Mouse (Mus musculus) neural tube, embryonic 13.5 days (tissue): ENCODE measurements at regions not wholly inside any gene's neighbourhood (a gene's known extent, or its start where the extent isn't known, plus 50 kb on each side); places are given as distances from the start of the nearest gene placed in this dataset.
"Not testable (repeated sequence)": the region's sequence is repeated elsewhere in the genome, so short reads cannot be mapped to it uniquely, and the experiment has no call there.

Experiments used
- ATAC-seq: fragments of 200-750 bp; cut with Nextera tagmentation; 2 replicates; pipeline ENCODE4 v1.8.0; 2017; ENCODE audit warnings: low read depth, mild to moderate bottlenecking, moderate TSS enrichment, moderate library complexity
- H3K27ac ChIP-seq: fragments of 300-500 bp; sonication (generic); replicated peaks from 2 replicates; pipeline ENCODE4 v1.5.1; 2015; ENCODE audit warnings: moderate library complexity, mild to moderate bottlenecking, inconsistent platforms
- H3K27me3 ChIP-seq: fragments of 300-500 bp; sonication (generic); 2 replicates; pipeline ENCODE4 v1.6.1; 2015; ENCODE audit warnings: mild to moderate bottlenecking, inconsistent platforms
- H3K36me3 ChIP-seq: fragments of 300-500 bp; sonication (generic); 2 replicates; pipeline ENCODE4 v1.6.1; 2015; ENCODE audit warnings: mild to moderate bottlenecking, inconsistent platforms
- H3K4me1 ChIP-seq: fragments of 300-500 bp; sonication (generic); replicated peaks from 2 replicates; pipeline ENCODE4 v1.6.1; 2015; ENCODE audit warnings: inconsistent platforms
- H3K4me2 ChIP-seq: fragments of 300-500 bp; sonication (generic); 2 replicates; pipeline ENCODE4 v1.6.1; 2015; ENCODE audit warnings: inconsistent platforms, mild to moderate bottlenecking, moderate library complexity
- H3K4me3 ChIP-seq: fragments of 300-500 bp; sonication (generic); 2 replicates; pipeline ENCODE4 v1.5.1; 2015; ENCODE audit warnings: mild to moderate bottlenecking, inconsistent platforms
- H3K9ac ChIP-seq: fragments of 300-500 bp; sonication (generic); 2 replicates; pipeline ENCODE4 v1.6.1; 2015; ENCODE audit warnings: moderate library complexity, mild to moderate bottlenecking, inconsistent platforms
- H3K9me3 ChIP-seq: fragments of 300-500 bp; sonication (generic); 2 replicates; pipeline ENCODE4 v1.6.1; 2016; ENCODE audit warnings: inconsistent platforms
- WGBS: fragments of 180-500 bp; shearing (Covaris S2); methylation state at CpG from one replicate; pipeline ENCODE4 v1.1.7; 2015; 5-methylcytosine and 5-hydroxymethylcytosine counted together

- Histone ChIP-seq H3K27ac (no peak overlapping the region), H3K36me3 (no peaks in the 10 kb centered on the region), H3K9ac (no peak overlapping the region), H3K9me3 (no peaks in the 10 kb centered on the region), H3K4me3 (no peak overlapping the region), H3K27me3 (no peaks in the 10 kb centered on the region), H3K4me1 (peaks cover 6% of the 10 kb centered on the region; the same call in 1 of the 2 replicates), H3K4me2 (no peak overlapping the region)
- no peak for ATAC-seq
- WGBS: 50% methylated on average over 2 of the region's 2 CpGs
Measured at GRCm38 (mm10) chr19:19347017-19347416, 236.0 kb upstream of the Rorb start.

DNA sequence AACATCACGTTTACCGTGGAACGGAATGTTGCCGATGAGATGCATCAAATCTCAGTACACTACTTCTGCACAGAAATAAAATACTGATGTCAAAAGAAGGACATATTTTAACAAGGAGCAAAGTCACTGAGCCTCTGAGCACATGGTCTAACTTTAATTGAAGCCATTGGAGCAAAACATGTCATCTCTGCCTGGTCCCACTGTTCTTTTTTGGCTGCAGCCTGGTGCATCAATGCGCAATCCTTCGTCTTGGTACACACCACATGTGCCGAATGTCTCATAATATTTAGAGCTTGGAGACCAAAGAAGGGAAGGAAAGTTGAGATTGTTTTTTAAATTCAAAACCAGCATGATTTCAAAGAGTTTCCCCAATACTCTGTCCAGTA, 233.4 kb upstream of the Rorb start:
- H3K9me3 ChIP-seq: no peaks in the 10 kb centered on the region
- no peaks in the 10 kb centered on the region for H3K36me3 ChIP-seq
- H3K27ac ChIP-seq: no peak overlapping the region
- WGBS: 71% methylated on average over 7 of the region's 7 CpGs
- no peaks in the 10 kb centered on the region for H3K27me3 ChIP-seq
- H3K4me2 ChIP-seq: peak overlapping the region; percentile 13; the same call in 1 of the 2 replicates
- H3K4me3 ChIP-seq: no peak overlapping the region
- H3K9ac ChIP-seq: no peak overlapping the region
- ATAC-seq: 0 out of 2 replicates have a peak, but pooled peaks have one; percentile 15
- H3K4me1 ChIP-seq: peaks cover 6% of the 10 kb centered on the region; the same call in 1 of the 2 replicates

- Histone ChIP-seq H3K27ac (no peak overlapping the region), H3K9ac (no peak overlapping the region), H3K4me1 (peaks cover 6% of the 10 kb centered on the region; the same call in 1 of the 2 replicates), H3K4me3 (no peak overlapping the region), H3K4me2 (peak overlapping the region; percentile 13; the same call in 1 of the 2 replicates), H3K9me3 (no peaks in the 10 kb centered on the region), H3K36me3 (no peaks in the 10 kb centered on the region), H3K27me3 (no peaks in the 10 kb centered on the region)
- ATAC-seq: peak; percentile 50; the same call in 1 of the 2 replicates
- WGBS: 56% methylated on average over 10 of the region's 10 CpGs
Measured at GRCm38 (mm10) chr19:19343702-19344425, 232.9 kb upstream of the Rorb start.

- H3K27ac ChIP-seq, H3K27me3 ChIP-seq, ATAC-seq, H3K4me1 ChIP-seq, H3K4me2 ChIP-seq, H3K36me3 ChIP-seq, H3K9me3 ChIP-seq, H3K4me3 ChIP-seq, H3K9ac ChIP-seq: not testable (repeated sequence)
- WGBS: 95% methylated on average over 2 of the region's 2 CpGs
Measured at GRCm38 (mm10) chr19:19307142-19307541, 196.1 kb upstream of the Rorb start.

- ATAC-seq: no peak
Measured at GRCm38 (mm10) chr19:19306476-19307131, 195.6 kb upstream of the Rorb start.

GRCm38 (mm10) chr19:19285864-19286263, 174.9 kb upstream of the Rorb start:
- not testable (repeated sequence) for H3K4me2 ChIP-seq, H3K9ac ChIP-seq, H3K4me1 ChIP-seq, H3K9me3 ChIP-seq, H3K36me3 ChIP-seq, H3K4me3 ChIP-seq, H3K27me3 ChIP-seq, ATAC-seq, H3K27ac ChIP-seq
- WGBS: 83% methylated on average over 3 of the region's 3 CpGs

More at GRCm38 (mm10) chr19:19306476-19307131, 195.6 kb upstream of the Rorb start:
- Histone ChIP-seq H3K36me3 (no peaks in the 10 kb centered on the region), H3K9me3 (no peaks in the 10 kb centered on the region), H3K9ac (no peak overlapping the region), H3K4me2 (no peak overlapping the region), H3K4me3 (no peak overlapping the region), H3K4me1 (no peaks in the 10 kb centered on the region), H3K27ac (no peak overlapping the region), H3K27me3 (no peaks in the 10 kb centered on the region)
- WGBS: 74% methylated on average over 6 of the region's 6 CpGs

- H3K4me3 ChIP-seq: no peak overlapping the region
- 0 out of 2 replicates have a peak, but pooled peaks cover 7% of the 10 kb centered on the region for H3K4me1 ChIP-seq
- H3K27me3 ChIP-seq: no peaks in the 10 kb centered on the region
- no peak overlapping the region for H3K9ac ChIP-seq
- no peaks in the 10 kb centered on the region for H3K36me3 ChIP-seq
- no peak for ATAC-seq
- no peaks in the 10 kb centered on the region for H3K9me3 ChIP-seq
- WGBS: 53% methylated on average over 5 of the region's 5 CpGs
- no peak overlapping the region for H3K4me2 ChIP-seq
- H3K27ac ChIP-seq: no peak overlapping the region
Measured at GRCm38 (mm10) chr19:19246837-19247560, 136.0 kb upstream of the Rorb start.

- Histone ChIP-seq H3K27ac (no peak overlapping the region), H3K9ac (no peak overlapping the region), H3K4me2 (no peak overlapping the region), H3K27me3 (no peaks in the 10 kb centered on the region), H3K36me3 (no peaks in the 10 kb centered on the region), H3K4me3 (no peak overlapping the region), H3K4me1 (no peaks in the 10 kb centered on the region), H3K9me3 (no peaks in the 10 kb centered on the region)
- no peak for ATAC-seq
- WGBS: 85% methylated on average over 3 of the region's 3 CpGs
Measured at GRCm38 (mm10) chr19:19229305-19229994, 118.5 kb upstream of the Rorb start.

- Histone ChIP-seq H3K4me1 (no peaks in the 10 kb centered on the region), H3K27ac (no peak overlapping the region), H3K27me3 (no peaks in the 10 kb centered on the region), H3K9me3 (no peaks in the 10 kb centered on the region), H3K4me2 (no peak overlapping the region), H3K36me3 (no peaks in the 10 kb centered on the region), H3K4me3 (no peak overlapping the region), H3K9ac (no peak overlapping the region)
- ATAC-seq: no peak
- 94% methylated on average over 6 of the region's 6 CpGs for WGBS
Measured at GRCm38 (mm10) chr19:19220826-19221225, 109.8 kb upstream of the Rorb start.

DNA sequence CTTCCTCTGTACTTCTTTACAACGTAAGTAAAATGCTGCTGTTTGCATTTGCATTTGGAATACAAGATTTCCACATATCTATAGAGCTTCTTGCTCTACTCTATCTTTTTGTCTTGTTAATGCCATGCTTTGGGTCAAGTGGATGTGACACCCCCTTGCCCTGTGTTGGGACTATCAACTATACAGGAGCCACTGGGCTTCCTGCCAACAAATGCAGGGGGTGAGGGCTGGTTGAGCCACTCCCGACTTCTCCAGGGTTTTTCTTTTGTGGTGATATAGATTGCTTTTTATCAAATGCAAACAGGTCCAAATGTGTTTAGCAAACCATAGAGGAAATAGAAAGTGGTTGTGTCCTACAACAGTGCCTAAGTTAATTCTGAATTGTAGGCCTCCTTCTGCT, 108.4 kb upstream of the Rorb start:
- H3K4me3 ChIP-seq: no peak overlapping the region
- WGBS: 60% methylated on average over 2 of the region's 2 CpGs
- no peaks in the 10 kb centered on the region for H3K36me3 ChIP-seq
- no peaks in the 10 kb centered on the region for H3K9me3 ChIP-seq
- no peak overlapping the region for H3K4me2 ChIP-seq
- H3K9ac ChIP-seq: no peak overlapping the region
- H3K27me3 ChIP-seq: no peaks in the 10 kb centered on the region
- no peak overlapping the region for H3K27ac ChIP-seq
- H3K4me1 ChIP-seq: no peaks in the 10 kb centered on the region
- no peak for ATAC-seq

GRCm38 (mm10) chr19:19218700-19219099, 107.7 kb upstream of the Rorb start:
- no peak for ATAC-seq
- H3K27ac ChIP-seq: no peak overlapping the region
- no peaks in the 10 kb centered on the region for H3K36me3 ChIP-seq
- no peak overlapping the region for H3K4me2 ChIP-seq
- no peaks in the 10 kb centered on the region for H3K9me3 ChIP-seq
- no peak overlapping the region for H3K9ac ChIP-seq
- WGBS: 81% methylated on average over 3 of the region's 3 CpGs
- H3K4me1 ChIP-seq: no peaks in the 10 kb centered on the region
- H3K27me3 ChIP-seq: no peaks in the 10 kb centered on the region
- H3K4me3 ChIP-seq: no peak overlapping the region

DNA sequence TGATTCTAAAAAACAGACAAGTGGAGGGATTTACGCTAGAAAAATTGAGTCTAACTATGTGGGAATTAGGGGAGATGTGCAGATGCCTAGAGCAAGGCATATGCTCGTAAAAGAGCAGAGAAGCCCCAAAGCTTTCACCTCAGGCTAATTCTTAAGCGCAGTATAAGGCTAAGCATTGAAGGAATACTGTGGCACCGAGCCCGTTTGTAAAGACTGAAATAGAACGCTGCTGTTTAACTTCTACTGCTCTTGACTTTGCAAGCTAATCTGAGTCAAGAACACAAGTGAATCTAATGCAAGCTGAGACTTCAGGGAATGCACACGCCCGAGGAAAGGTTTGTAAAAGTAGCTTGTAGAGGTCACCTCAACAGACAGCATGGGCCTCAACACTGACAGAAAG, 88.5 kb upstream of the Rorb start:
- H3K4me2 ChIP-seq: no peak overlapping the region
- no peaks in the 10 kb centered on the region for H3K36me3 ChIP-seq
- no peaks in the 10 kb centered on the region for H3K27me3 ChIP-seq
- ATAC-seq: no peak
- WGBS: 81% methylated on average over 8 of the region's 8 CpGs
- H3K4me1 ChIP-seq: no peaks in the 10 kb centered on the region
- H3K4me3 ChIP-seq: no peak overlapping the region
- no peaks in the 10 kb centered on the region for H3K9me3 ChIP-seq
- H3K27ac ChIP-seq: no peak overlapping the region
- no peak overlapping the region for H3K9ac ChIP-seq
